Mouse (Mus musculus) heart, postnatal 0 days (tissue): ENCODE measurements around the gene Edil3.

Experiments used
- CTCF ChIP-seq: IDR thresholded peaks from 2 replicates; pipeline ENCODE4 v1.5.1; 2016; ENCODE audit warnings: antibody characterized with exemption, control low read depth, low read depth
- EP300 ChIP-seq: IDR thresholded peaks from 2 replicates; pipeline ENCODE4 v1.6.1; 2016; ENCODE audit warnings: antibody characterized with exemption, low read depth

DNA sequence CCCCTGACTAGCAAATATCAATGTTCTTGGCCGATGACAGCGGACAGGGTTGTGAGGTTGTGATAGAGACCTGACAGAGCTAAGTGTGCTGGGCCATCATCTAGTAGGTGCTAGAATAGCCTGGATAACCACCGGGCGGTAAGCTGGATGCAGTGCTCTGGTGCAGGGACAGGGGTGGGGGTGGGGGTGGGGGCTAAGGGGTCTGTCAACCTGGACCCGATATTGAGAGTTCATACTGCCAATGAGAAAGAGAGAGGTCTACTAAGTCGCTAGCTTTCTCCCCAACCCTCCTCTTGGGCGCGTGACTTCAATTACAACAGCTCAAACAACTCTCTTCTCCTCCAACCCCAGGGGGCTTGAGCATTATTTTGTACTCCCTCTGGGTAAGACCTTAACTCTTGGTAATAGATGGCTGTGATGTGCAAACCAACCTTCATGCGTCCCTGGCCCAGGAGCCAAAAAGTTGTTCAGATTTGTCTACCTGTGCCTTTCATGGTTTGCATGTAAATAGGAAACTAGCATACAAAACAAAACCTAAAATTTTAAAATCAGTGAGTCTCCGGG is 1.1 kb downstream of the Edil3 start:
- TF ChIP-seq CTCF (no peak), EP300 (no peak)
